Mouse (Mus musculus) spleen, adult 2 months (tissue): ENCODE data around the gene C1rl. TPM values are rescaled to one million over a fixed set of nuclear protein-coding genes. Genes with fewer than 3 reads are reported as not detected.
"Not testable (repeated sequence)": the region's sequence is repeated elsewhere in the genome, so short reads cannot be mapped to it uniquely, and the experiment has no call there.

Source experiments
- DNase-seq, 2 experiments: peaks; one replicate each; pipeline versions ENCODE4 v3.0.0 to v3.0.0-alpha.2; 2012 to 2021; ENCODE audit warnings: low spot score in 2 of 2, low read depth in 1 of 2
- H3K27ac ChIP-seq: fragments of 200-500 bp; 2 replicates; pipeline ENCODE4 v1.5.1; 2012; ENCODE audit warnings: low read length, inconsistent platforms; ENCODE audit not compliant: insufficient read depth
- H3K27me3 ChIP-seq: fragments of 200-500 bp; 2 replicates; pipeline ENCODE4 v1.6.1; 2012; ENCODE audit warnings: mild to moderate bottlenecking, moderate library complexity, low read length, inconsistent platforms; ENCODE audit not compliant: control insufficient read depth, insufficient read depth
- H3K36me3 ChIP-seq: fragments of 200-500 bp; 2 replicates; pipeline ENCODE4 v1.6.1; 2012; ENCODE audit warnings: mild to moderate bottlenecking, low read length, inconsistent platforms; ENCODE audit not compliant: control insufficient read depth, insufficient read depth
- H3K4me1 ChIP-seq: fragments of 200-500 bp; 2 replicates; pipeline ENCODE4 v1.6.1; 2011; ENCODE audit warnings: inconsistent platforms; ENCODE audit not compliant: control insufficient read depth, insufficient read depth, insufficient read length
- H3K4me3 ChIP-seq: fragments of 200-500 bp; 2 replicates; pipeline ENCODE4 v1.5.1; 2011; ENCODE audit warnings: mild to moderate bottlenecking, inconsistent platforms; ENCODE audit not compliant: insufficient read depth, insufficient read length; ENCODE audit errors: extremely low read depth
- CTCF ChIP-seq: fragments of 200-500 bp; IDR thresholded peaks from 2 replicates; pipeline ENCODE4 v1.5.1; 2011; ENCODE audit warnings: mild to moderate bottlenecking, inconsistent platforms; ENCODE audit not compliant: insufficient read depth, insufficient read length, insufficient replicate concordance; ENCODE audit errors: extremely low read depth
- POLR2A ChIP-seq: fragments of 200-500 bp; IDR thresholded peaks from 2 replicates; pipeline ENCODE4 v1.6.1; 2011; ENCODE audit warnings: low read depth, low read length, inconsistent platforms
- WGBS: fragments of 180-500 bp; shearing (Covaris S2); methylation state at CpG from one replicate; pipeline ENCODE4 v1.1.7; 2018; 5-methylcytosine and 5-hydroxymethylcytosine counted together
- polyA plus RNA-seq: library from polyadenylated mRNA; depleted of rRNA; stranded (reverse); fragments of >200 nt; gene quantifications from 2 replicates; pipeline ENCODE4 v1.2.3, GENCODE M21; 2012

Gene C1rl
- polyA plus RNA-seq, 1 experiment = 1.3 TPM

GRCm38 (mm10) chr6:124459388-124459787, 33.5 kb upstream of the C1rl start:
- Histone ChIP-seq H3K4me1 (no peaks in the 10 kb centered on the region), H3K36me3 (no peaks in the 10 kb centered on the region), H3K27me3 (no peaks in the 10 kb centered on the region), H3K4me3 (no peak overlapping the region), H3K27ac (no peak overlapping the region)
- no peak for DNase-seq
- no peak for TF ChIP-seq CTCF
- TF ChIP-seq POLR2A = no peak
- WGBS = 28% methylated on average over 4 of the region's 4 CpGs

GRCm38 (mm10) chr6:124463881-124464291, 29.0 kb upstream of the C1rl start:
- no peak for DNase-seq
- no peaks in the 10 kb centered on the region for H3K4me1 ChIP-seq
- TF ChIP-seq POLR2A (no peak), CTCF (no peak)

GRCm38 (mm10) chr6:124464305-124465271, 28.3 kb upstream of the C1rl start, which contains the start of gene Clstn3:
Gene Clstn3, minus strand, starts transcription at chr6:124464794.
- DNase-seq = peak in 1 of 2 experiments; percentile 61

More at GRCm38 (mm10) chr6:124463881-124464291, 29.0 kb upstream of the C1rl start:
- Histone ChIP-seq H3K27ac (no peak overlapping the region), H3K27me3 (no peaks in the 10 kb centered on the region), H3K4me3 (no peak overlapping the region), H3K36me3 (no peaks in the 10 kb centered on the region)
- WGBS = 5% methylated on average over 8 of the region's 8 CpGs

GRCm38 (mm10) chr6:124465299-124465698, 27.6 kb upstream of the C1rl start:
- TF ChIP-seq CTCF (no peak), POLR2A (no peak)
- Histone ChIP-seq H3K27me3 (no peaks in the 10 kb centered on the region), H3K4me1 (no peaks in the 10 kb centered on the region), H3K36me3 (no peaks in the 10 kb centered on the region), H3K4me3 (no peak overlapping the region), H3K27ac (no peak overlapping the region)
- WGBS = 72% methylated on average over 6 of the region's 6 CpGs
- no peak for DNase-seq

More at GRCm38 (mm10) chr6:124464305-124465271, 28.3 kb upstream of the C1rl start, which contains the start of gene Clstn3:
- H3K36me3 ChIP-seq = no peaks in the 10 kb centered on the region
- no peaks in the 10 kb centered on the region for H3K27me3 ChIP-seq
- H3K27ac ChIP-seq = no peak within 1 kb of the TSS
- 0 out of 2 replicates have a peak within 1 kb of the TSS, but pooled peaks have one; percentile 8 for H3K4me3 ChIP-seq
- 15% methylated on average over 27 of the region's 27 CpGs for WGBS
- no peaks in the 10 kb centered on the region for H3K4me1 ChIP-seq
- TF ChIP-seq CTCF (no peak), POLR2A (no peak)

GRCm38 (mm10) chr6:124465729-124466128, 27.2 kb upstream of the C1rl start:
- no peak overlapping the region for H3K27ac ChIP-seq
- no peaks in the 10 kb centered on the region for H3K4me1 ChIP-seq
- 88% methylated on average over 6 of the region's 6 CpGs for WGBS
- TF ChIP-seq POLR2A (no peak), CTCF (no peak)
- no peaks in the 10 kb centered on the region for H3K36me3 ChIP-seq
- H3K27me3 ChIP-seq = no peaks in the 10 kb centered on the region
- no peak for DNase-seq
- no peak overlapping the region for H3K4me3 ChIP-seq

GRCm38 (mm10) chr6:124471121-124471520, 21.8 kb upstream of the C1rl start:
- Histone ChIP-seq H3K27ac (no peak overlapping the region), H3K4me1 (no peaks in the 10 kb centered on the region), H3K36me3 (no peaks in the 10 kb centered on the region), H3K4me3 (no peak overlapping the region), H3K27me3 (no peaks in the 10 kb centered on the region)
- 95% methylated on average over 3 of the region's 3 CpGs for WGBS
- TF ChIP-seq CTCF (no peak), POLR2A (no peak)
- no peak for DNase-seq

- not testable (repeated sequence) for H3K27ac ChIP-seq, DNase-seq, H3K36me3 ChIP-seq, H3K4me3 ChIP-seq, H3K4me1 ChIP-seq, H3K27me3 ChIP-seq
- 80% methylated on average over 6 of the region's 6 CpGs for whole genome bisulfite sequencing
Measured at GRCm38 (mm10) chr6:124471783-124472638, 20.9 kb upstream of the C1rl start.
